Mouse (Mus musculus): ENCODE measurements around the gene Rasgef1b.
"Not testable (repeated sequence)": the region's sequence is repeated elsewhere in the genome, so short reads cannot be mapped to it uniquely, and the experiment has no call there.

The Rasgef1b gene

DNA sequence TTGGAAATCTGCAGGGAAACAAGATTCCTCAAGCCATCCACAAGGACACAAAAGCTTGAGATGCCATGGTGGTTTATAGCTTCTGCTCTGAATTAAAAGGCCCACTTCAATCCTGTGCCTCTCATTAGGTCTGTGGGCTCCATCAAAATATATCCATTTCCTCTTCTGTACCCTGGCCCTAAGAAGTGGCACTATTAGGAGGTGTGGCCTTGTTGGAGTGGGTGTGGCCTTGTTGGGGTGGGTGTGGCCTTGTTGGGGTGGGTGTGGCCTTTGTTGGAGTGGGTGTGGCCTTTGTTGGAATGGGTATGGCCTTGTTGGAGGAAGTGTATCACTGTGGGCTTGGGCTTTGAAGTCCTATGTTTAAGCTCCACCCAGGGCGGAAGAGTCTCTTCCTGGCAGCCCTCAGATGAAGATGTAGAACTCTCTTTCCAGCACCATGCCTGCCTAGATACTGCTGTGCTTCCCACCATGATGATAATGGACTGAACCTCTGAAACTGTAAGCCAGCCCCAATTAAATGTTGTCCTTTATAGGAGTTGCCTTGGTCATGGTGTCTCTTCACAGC lies 512.2 kb downstream of the Rasgef1b start:
- DNase-seq (ENCODE audit: low read depth) = not testable (repeated sequence)

DNA sequence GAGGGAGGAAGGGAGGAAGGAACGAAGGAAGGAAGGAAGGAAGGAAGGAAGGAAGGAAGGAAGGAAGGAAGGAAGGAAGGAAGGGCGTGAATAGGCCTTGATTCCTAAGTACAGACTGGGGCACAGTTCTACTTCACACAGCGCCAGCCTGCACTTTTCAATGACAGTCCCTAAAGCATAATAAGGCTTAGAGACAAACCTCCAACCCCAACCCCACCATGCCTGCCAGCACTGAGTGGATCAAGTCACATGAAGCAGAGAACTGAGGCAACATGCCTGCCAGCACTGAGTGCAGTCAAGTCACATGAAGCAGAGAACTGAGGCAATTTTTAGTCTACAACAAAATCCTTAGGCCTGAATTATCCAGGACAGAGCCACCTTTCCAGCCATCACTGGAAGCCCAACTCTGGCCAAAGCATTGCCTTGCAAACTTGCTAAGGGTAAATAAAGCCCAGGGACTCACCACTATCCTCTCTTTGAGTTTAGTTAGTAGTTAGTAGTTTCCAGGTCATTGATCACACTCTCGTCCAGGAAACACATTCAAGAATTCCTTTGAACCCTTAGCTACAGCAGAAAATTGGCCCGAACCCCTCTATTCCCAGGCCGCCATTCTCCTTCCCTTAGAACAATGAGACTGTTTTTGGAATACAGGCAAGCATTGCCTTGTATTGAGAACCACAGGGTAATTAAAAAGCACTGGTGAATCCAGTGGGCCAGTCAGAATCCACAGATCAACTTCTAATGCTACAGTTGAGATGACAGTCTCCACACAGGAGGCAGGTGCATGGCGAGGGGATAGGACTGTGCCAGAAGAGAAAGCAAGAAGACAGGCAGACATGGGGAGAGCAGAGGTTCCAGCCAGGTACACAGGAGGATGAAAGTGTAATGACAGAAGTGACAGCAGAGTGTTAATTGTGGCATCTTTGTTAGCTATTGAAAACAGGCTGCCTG lies 513.4 kb downstream of the Rasgef1b start:
- no peak for DNase-seq (ENCODE audit: low read depth)

DNA sequence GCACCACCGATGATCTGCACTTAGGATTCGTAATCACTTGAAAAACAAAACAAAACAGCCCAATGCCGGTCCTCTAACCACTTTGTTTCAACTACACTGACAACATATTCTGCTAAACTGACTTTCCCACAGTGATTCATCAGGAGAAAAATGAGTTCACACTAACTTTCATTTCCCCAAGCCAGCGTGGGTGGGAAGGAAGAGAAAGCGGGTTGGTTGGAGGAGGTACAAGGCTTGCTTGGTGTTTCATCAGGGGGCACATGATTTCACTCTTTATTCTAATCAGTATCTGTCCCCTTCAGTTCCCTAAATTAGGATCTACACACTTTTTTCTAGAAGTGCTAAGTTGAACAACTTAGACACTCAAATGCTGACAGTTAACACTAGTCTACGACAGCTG lies 514.5 kb downstream of the Rasgef1b start:
- peak; percentile 84 for DNase-seq (ENCODE audit: low read depth)

DNA sequence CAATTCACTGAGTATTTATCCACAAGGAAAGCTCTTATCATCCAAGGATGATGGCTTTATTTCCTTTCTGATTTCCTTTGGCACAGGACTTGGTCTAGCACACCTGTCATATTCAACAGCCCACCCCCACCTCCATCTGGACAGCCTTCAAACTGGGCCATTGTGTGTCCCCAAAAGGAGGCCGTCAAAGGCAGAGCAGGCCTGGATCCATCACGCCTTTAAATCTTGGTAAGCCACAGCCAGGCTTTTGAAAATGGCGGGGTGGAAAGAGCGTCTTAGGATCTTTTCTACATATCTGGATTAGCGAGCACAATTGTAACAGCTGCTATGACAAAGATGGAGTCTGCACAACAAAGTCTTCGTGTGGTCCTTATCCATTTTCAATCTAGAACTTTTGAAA lies 515.7 kb downstream of the Rasgef1b start:
- DNase-seq (ENCODE audit: low read depth) = no peak

DNA sequence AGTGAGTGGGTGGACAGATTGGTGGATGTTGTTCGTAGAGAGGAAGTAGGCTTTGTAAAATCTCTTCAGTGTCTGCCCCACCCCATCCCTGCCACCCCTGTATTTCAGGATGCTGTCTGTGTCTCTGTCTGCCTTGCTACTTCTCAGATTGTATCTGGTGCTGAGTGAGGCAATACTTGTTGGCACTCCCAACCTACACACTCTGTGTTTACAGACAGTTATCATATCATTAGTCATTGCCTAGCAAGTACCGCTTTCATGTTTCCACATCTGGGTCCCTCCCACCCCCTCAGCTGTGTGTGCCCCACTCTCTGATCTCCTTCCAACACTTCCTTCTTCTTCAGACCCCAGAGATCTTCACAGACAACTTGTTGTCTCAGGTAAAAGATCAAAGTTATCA lies 525.4 kb downstream of the Rasgef1b start:
- DNase-seq (ENCODE audit: low read depth) = no peak

DNA sequence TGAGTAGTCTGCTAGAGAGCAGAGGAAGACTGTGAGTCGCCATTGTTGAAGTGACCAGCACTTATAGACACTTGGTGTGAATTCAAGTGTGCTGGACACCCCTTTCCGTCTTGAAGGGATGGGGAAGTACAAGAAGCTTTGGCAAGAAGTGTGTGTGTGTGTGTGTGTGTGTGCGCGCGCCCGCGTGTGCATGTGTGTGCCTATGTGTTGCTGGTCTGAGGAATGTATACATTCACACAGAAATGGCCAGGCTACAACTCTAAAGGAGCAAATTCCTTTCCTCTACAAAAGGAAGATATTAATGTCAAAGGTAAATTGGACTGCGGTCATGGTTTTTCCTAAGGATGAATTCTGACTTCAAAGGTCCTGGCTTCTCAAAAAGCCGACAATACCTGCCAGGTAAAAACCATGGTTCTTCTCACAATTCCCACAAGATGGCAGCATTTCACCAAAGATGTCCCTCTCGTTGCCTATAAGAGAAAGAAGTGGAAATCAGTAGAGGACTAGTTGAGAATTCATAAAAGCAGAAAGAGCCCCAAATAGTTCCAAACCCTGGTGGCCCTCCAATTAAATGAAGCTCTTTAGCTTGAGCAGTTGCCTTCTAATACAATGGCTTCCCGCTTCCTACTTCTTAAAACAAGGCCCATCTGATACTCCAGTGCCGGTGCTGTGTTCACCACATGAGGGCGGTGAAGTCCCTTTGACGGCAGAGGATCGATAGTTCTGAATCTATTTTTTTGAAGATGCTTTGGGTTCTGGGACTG lies 526.6 kb downstream of the Rasgef1b start:
- DNase-seq (ENCODE audit: low read depth) = no peak

DNA sequence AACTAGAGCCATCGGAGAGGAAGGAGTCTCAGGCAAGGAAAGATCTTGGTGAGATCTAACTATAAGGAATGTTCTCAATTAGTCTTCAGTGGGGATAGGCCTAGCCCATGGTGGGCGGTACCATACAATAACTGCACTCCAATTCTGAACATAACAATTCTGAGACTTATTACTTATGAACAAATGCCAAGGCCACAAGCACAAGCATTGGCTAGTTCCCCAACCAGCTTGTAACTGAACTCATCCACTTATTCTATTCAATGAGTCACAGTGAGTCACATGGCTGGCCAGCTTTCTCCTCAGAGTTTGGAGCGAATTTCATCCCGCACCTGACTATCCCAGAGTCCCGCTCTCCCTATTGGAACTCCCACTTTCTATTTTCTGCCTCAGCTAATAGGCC lies 533.4 kb downstream of the Rasgef1b start:
- DNase-seq (ENCODE audit: low read depth) = no peak

DNA sequence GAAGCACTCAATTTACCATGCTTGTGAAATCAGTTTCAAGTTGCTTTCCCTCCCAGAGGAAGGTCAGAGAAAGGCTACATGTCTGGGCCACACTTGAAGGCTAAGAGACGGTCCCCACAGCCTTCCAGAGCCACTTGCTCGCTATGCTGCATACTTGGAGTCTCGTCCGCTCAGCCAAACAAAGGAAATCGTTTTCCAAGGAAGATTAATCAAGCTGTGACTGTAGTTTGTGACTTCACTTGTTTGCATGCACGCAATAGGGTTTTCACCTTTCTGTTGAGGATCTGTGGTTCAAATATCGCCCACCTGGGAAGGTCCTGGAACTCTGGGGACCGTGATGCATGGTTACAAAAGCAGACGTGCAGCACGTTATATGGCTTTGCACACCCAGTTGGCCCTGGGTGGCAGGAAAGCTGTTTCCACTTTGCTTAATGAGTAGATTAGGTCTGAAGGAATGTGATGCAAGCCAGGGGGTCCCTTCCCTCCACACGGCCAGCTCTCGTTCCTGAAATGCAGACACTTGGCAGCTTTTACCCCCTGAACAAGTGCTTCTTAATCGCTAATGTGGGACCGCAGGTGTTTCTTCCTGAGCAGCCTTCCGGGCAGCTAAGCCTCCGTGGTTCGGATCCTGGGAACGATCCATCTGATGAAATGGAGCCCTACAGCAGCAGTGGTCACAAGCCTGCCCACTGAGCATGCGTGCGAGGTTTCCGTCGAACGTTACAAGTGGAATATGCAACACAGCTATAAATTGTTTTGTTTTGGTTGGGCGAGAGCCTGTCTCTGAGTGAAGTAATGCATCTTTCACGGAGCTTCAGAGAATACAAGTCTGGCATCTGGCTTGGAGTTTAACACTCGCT lies 537.7 kb downstream of the Rasgef1b start:
- DNase-seq (ENCODE audit: low read depth) = no peak

DNA sequence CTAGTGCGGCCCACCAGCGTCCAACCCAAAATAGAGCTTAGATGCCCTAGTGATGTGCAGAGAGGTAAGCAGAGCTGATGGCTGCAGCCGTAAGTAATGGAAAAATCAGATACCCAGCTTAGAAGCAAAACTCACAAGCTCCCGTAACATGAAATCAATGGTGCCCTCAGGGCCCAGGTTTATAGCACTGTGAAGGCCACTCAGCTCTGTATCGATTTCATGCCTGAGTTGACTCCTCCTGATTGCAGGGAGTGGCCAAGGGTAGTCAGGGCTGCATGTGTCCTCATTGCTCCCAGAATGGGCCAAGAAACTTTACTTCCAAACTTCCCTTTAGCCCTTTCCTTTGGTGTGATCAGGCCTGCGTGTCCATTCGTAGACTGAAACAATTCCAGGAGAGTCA lies 545.2 kb downstream of the Rasgef1b start:
- DNase-seq (ENCODE audit: low read depth) = no peak

DNA sequence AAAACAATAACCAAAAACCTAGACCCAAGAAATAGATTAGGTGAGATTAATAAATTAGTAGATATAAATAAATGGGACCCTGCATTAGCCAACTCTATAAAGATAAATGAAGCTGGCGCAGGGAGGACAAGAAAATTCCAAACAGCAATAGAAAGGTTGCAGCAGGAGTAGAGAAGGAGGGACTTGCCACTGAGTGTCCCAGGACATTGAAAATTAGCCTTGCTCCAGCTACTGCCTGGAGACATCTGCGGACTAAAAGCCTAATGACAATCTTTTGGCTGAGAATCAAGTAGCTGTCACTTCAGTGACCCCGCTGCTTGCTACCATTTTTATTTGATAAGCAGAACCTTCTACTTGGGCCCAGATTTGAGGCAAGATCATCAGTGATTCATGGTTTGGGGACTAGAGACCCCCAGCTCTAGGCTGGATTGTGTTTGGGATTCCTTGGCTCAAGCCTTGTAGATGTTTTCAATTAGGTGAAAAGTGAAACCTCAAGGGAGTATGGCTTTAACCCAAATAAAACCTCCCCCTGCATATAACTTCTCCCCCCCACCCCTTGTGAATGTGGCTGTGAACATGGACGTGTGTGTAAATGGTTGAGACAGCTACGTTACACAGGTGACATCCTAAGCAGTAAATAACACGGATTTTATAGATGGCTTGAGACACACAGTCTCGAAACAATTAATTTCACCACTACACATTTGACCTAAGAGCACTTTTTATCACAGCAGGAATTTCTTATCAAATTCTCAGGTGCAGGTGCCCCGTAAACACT lies 554.1 kb downstream of the Rasgef1b start:
- DNase-seq (ENCODE audit: low read depth) = no peak

DNA sequence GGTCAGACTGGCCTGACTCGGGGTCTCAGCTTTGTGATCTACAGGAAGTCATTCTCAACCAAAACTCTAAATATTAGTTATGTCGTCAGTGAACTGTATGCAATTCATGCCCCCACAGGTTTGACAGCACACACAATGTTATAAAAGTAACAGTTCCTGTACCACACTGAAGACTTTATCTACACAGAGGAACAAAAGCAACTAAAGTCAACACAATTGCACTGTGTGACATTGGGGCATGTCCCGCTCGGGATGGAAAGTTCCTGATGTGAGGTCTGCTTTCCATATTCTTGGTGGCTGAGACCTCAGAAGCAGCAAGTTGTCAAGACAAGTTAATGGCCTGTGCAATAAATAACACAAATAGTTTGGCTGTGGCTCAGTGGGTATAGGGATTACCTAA lies 559.0 kb downstream of the Rasgef1b start:
- DNase-seq (ENCODE audit: low read depth) = no peak

DNA sequence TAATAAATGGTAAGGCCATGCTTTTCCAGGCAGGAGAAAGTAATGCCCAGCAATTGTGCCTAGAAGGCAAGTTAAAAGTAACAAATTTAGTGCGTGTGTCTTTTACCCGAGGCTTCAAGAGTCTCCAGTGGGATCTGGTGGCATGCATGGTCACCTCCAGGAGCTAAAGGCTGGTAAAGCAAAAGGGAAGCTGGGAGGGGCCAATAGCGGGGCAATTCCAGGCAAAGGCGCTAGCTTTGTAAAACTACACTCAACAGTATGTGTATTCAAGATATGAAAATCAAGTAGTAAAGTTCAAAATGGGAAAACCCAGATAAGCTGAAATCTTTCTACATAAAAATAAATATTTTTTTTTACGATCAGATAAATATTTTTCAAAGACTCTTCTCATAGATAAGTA lies 561.1 kb downstream of the Rasgef1b start:
- no peak for DNase-seq (ENCODE audit: low read depth)

Data from fibroblast of lung, adult 2 months (primary cell).